ENCODE assay signal across 8 mouse cellular contexts in genomic region chr11:76944839-76945238, GRCm38 (mm10). TPM values are rescaled to one million over a fixed set of nuclear protein-coding genes. Genes with fewer than 3 reads are reported as not detected.
DNase-seq lines count a peak whose midpoint lies in the region; ATAC-seq and TF ChIP-seq lines count a peak whose summit lies in the region.

No protein-coding gene starts in this region.

- peak overlapping the region; percentile 82 for H3K4me3 ChIP-seq in left cerebral cortex, adult 2 months
- peak overlapping the region; percentile 69 for H3K4me3 ChIP-seq in embryonic facial prominence, embryonic 14.5 days (ENCODE audit: low read depth, low read length)
- peak overlapping the region; percentile 67 for H3K4me3 ChIP-seq in intestine, postnatal 0 days (ENCODE audit: low read depth, low read length)
- peak overlapping the region; percentile 85 for H3K4me3 ChIP-seq in neural tube, embryonic 14.5 days (ENCODE audit: low read depth, low read length)

- no peaks in the 10 kb centered on the region for H3K9me3 ChIP-seq in embryonic facial prominence, embryonic 14.5 days (ENCODE audit: control insufficient read depth, low read length)
- H3K9me3 ChIP-seq in intestine, postnatal 0 days (ENCODE audit: control insufficient read depth) = no peaks in the 10 kb centered on the region
- no peaks in the 10 kb centered on the region for H3K9me3 ChIP-seq in neural tube, embryonic 14.5 days (ENCODE audit: control insufficient read depth, low read length)

- no peak for ATAC-seq in embryonic facial prominence, embryonic 14.5 days (ENCODE audit: low read depth)
- ATAC-seq in intestine, postnatal 0 days = no peak
- no peak for ATAC-seq in neural tube, embryonic 14.5 days (ENCODE audit: low read depth)

- H3K4me1 ChIP-seq in embryonic facial prominence, embryonic 14.5 days (ENCODE audit: control insufficient read depth, insufficient read depth, low read length) = peaks cover 17% of the 10 kb centered on the region
- H3K4me1 ChIP-seq in intestine, postnatal 0 days (replicated peaks; ENCODE audit: control insufficient read depth, insufficient read depth, low read length) = peaks cover 3% of the 10 kb centered on the region; the same call in 1 of the 2 replicates
- H3K4me1 ChIP-seq in neural tube, embryonic 14.5 days (ENCODE audit: control insufficient read depth, insufficient read depth, low read length) = peaks cover 13% of the 10 kb centered on the region

- H3K4me2 ChIP-seq in embryonic facial prominence, embryonic 14.5 days (ENCODE audit: low read depth, low read length) = peak overlapping the region; percentile 82
- peak overlapping the region; percentile 72 for H3K4me2 ChIP-seq in intestine, postnatal 0 days (replicated peaks; ENCODE audit: low read depth)
- H3K4me2 ChIP-seq in neural tube, embryonic 14.5 days (ENCODE audit: low read depth, low read length) = peak overlapping the region; percentile 65

- intact Hi-C loops in left cerebral cortex, adult 2 months (cut with DNase I) = loop anchor here (1.0 to 5.0 kb wide), 3 partner anchors 99 to 153 kb away; no protein-coding TSS in a partner anchor
- intact Hi-C loops in left cerebral cortex, postnatal 4 days (cut with DNase I) = no loop called here

- no peak for DNase-seq in left cerebral cortex, adult 2 months (ENCODE audit: extremely low spot score in 1 of 2, low spot score in 2 of 2)
- DNase-seq in left cerebral cortex, postnatal 4 days = no peak
- DNase-seq in embryonic facial prominence, embryonic 14.5 days (ENCODE audit: low spot score) = no peak
- no peak for DNase-seq in thymus, postnatal 4 days
- no peak for DNase-seq in urinary bladder, postnatal 4 days (ENCODE audit: low spot score in 2 of 2)
- DNase-seq in spleen, postnatal 36 days (ENCODE audit: low spot score in 2 of 2) = no peak

- no peaks in the 10 kb centered on the region for H3K27me3 ChIP-seq in embryonic facial prominence, embryonic 14.5 days (replicated peaks; ENCODE audit: control insufficient read depth, insufficient read depth, low read length)
- no peaks in the 10 kb centered on the region for H3K27me3 ChIP-seq in intestine, postnatal 0 days (replicated peaks; ENCODE audit: control insufficient read depth, insufficient read depth, low read length)
- no peaks in the 10 kb centered on the region for H3K27me3 ChIP-seq in neural tube, embryonic 14.5 days (ENCODE audit: control insufficient read depth, insufficient read depth, low read length)

- TF ChIP-seq CTCF in left cerebral cortex, adult 2 months (IDR thresholded peaks at IDR 0.05) = no peak
- TF ChIP-seq CTCF in intestine, postnatal 0 days (IDR thresholded peaks at IDR 0.05; ENCODE audit: low read depth) = no peak

- peak overlapping the region; percentile 83 for H3K9ac ChIP-seq in embryonic facial prominence, embryonic 14.5 days (ENCODE audit: low read depth, low read length)
- peak overlapping the region; percentile 66 for H3K9ac ChIP-seq in intestine, postnatal 0 days (ENCODE audit: low read depth, low read length)
- H3K9ac ChIP-seq in neural tube, embryonic 14.5 days (replicated peaks; ENCODE audit: low read depth, low read length) = peak overlapping the region; percentile 80; the same call in 1 of the 2 replicates

- 66% methylated on average over 6 of the region's 6 CpGs for WGBS in embryonic facial prominence, embryonic 14.5 days
- 56% methylated on average over 6 of the region's 6 CpGs for WGBS in intestine, postnatal 0 days
- 71% methylated on average over 6 of the region's 6 CpGs for WGBS in neural tube, embryonic 14.5 days

- H3K27ac ChIP-seq in left cerebral cortex, adult 2 months = peak overlapping the region; percentile 93
- H3K27ac ChIP-seq in embryonic facial prominence, embryonic 14.5 days (replicated peaks; ENCODE audit: low read depth, low read length) = peak overlapping the region; percentile 89
- peak overlapping the region; percentile 76; the same call in 1 of the 2 replicates for H3K27ac ChIP-seq in intestine, postnatal 0 days (ENCODE audit: low read depth, low read length)
- H3K27ac ChIP-seq in neural tube, embryonic 14.5 days (ENCODE audit: low read depth, low read length) = peak overlapping the region; percentile 72; the same call in 1 of the 2 replicates

- peaks cover 15% of the 10 kb centered on the region for H3K36me3 ChIP-seq in embryonic facial prominence, embryonic 14.5 days (ENCODE audit: control insufficient read depth, insufficient read depth, low read length)
- no peaks in the 10 kb centered on the region for H3K36me3 ChIP-seq in intestine, postnatal 0 days (ENCODE audit: control insufficient read depth, insufficient read depth)
- no peaks in the 10 kb centered on the region for H3K36me3 ChIP-seq in neural tube, embryonic 14.5 days (ENCODE audit: control insufficient read depth, insufficient read depth, low read length)

RNA-seq across cellular contexts. Expression of gene Blmh, which starts 20.2 kb away (rescaled TPM):
- 10 to 100 TPM; 52.4 to 58.8 TPM for total RNA-seq in left cerebral cortex, adult 2 months (2021)
- 10 to 100 TPM; 80.8 to 89.7 TPM for total RNA-seq in left cerebral cortex, postnatal 4 days (2021)
- polyA plus RNA-seq in embryonic facial prominence, embryonic 14.5 days (2014; fragmentation: Nextera tagmentation; extraction: Ambion mirVana) = 127 and 137 TPM in 2 replicates
- polyA plus RNA-seq in intestine, postnatal 0 days (2015; fragmentation: Nextera tagmentation; extraction: Ambion mirVana) = 56.7 and 60.9 TPM in 2 replicates
- 117 and 135 TPM in 2 replicates for polyA plus RNA-seq in neural tube, embryonic 14.5 days (2014; fragmentation: Nextera tagmentation; extraction: Ambion mirVana)

RNA-seq across cellular contexts. Expression of gene Tmigd1, which starts 42.9 kb away (rescaled TPM):
- total RNA-seq in left cerebral cortex, adult 2 months (2021) = not detected
- not detected for total RNA-seq in left cerebral cortex, postnatal 4 days (2021)
- 0.62 and 1.5 TPM in 2 replicates for polyA plus RNA-seq in embryonic facial prominence, embryonic 14.5 days (2014; fragmentation: Nextera tagmentation; extraction: Ambion mirVana)
- polyA plus RNA-seq in intestine, postnatal 0 days (2015; fragmentation: Nextera tagmentation; extraction: Ambion mirVana) = 55.0 and 64.1 TPM in 2 replicates
- polyA plus RNA-seq in neural tube, embryonic 14.5 days (2014; fragmentation: Nextera tagmentation; extraction: Ambion mirVana) = 0.19 TPM in 1 of 2 replicates, not detected in the other

RNA-seq across cellular contexts. Expression of gene Slc6a4, which starts 53.6 kb away (rescaled TPM):
- total RNA-seq in left cerebral cortex, adult 2 months (2021) = under 1 TPM in 1 of 2 experiments, not detected in 1; 0.41 TPM
- 1 to 10 TPM; 1.4 to 1.8 TPM for total RNA-seq in left cerebral cortex, postnatal 4 days (2021)
- polyA plus RNA-seq in embryonic facial prominence, embryonic 14.5 days (2014; fragmentation: Nextera tagmentation; extraction: Ambion mirVana) = 0.73 and 2.2 TPM in 2 replicates
- polyA plus RNA-seq in intestine, postnatal 0 days (2015; fragmentation: Nextera tagmentation; extraction: Ambion mirVana) = 21.1 and 21.2 TPM in 2 replicates
- polyA plus RNA-seq in neural tube, embryonic 14.5 days (2014; fragmentation: Nextera tagmentation; extraction: Ambion mirVana) = 0.66 and 0.94 TPM in 2 replicates

Comparison
In these comparisons a context has a peak if more than half of its experiments do, and no peak if none do; other contexts are left out.
1. RNA of gene Tmigd1, which starts 42.9 kb away (polyA plus RNA-seq): 55.0 to 64.1 TPM in intestine, postnatal 0 days; 0.62 to 1.5 TPM in embryonic facial prominence, embryonic 14.5 days and 0.19 TPM in neural tube, embryonic 14.5 days; every median in the first group is over 10 times any median in the second.
2. Peak in every context shown above with its lines, with median percentiles within 50 percentile points of each other: H3K27ac ChIP-seq, H3K4me3 ChIP-seq, H3K4me2 ChIP-seq and H3K9ac ChIP-seq.